Mouse (Mus musculus): ENCODE measurements around the gene Dnajc8. TPM values are rescaled to one million over a fixed set of nuclear protein-coding genes. Genes with fewer than 3 reads are reported as not detected.
A peak's percentile ranks its signal among the peaks of the same experiment; 100 is the strongest.

Gene Dnajc8
- polyA plus RNA-seq, 1 experiment, result 173 TPM

DNA sequence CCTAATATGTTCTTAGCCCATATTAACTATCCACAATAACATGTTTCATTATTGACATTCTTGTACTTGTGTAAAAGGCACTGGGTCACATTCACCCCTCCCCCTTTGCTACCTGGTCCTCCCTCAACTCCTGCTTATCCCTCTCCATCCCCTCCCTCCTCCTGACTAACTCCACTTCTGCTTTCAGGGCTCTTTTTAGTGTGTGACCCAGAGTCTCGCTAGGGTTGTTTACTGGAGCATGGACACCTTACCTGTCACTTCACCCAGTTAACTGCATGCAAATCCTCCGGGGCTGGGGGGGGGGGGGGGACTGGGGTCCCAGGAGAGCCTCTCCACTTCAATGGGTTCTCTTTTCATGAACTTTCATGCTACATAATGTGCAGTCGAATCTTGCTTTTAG lies 48.4 kb downstream of the Dnajc8 start:
- Histone ChIP-seq H3K4me1 (ENCODE audit: control insufficient read depth, insufficient read depth, low read length) (peaks cover 2% of the 10 kb centered on the region), H3K27ac (ENCODE audit: control insufficient read depth, insufficient read depth, low read depth, low read length, poor library complexity) (no peak overlapping the region), H3K4me3 (replicated peaks; ENCODE audit: control insufficient read depth, low read depth, low read length) (no peak overlapping the region)
- TF ChIP-seq POLR2A (IDR thresholded peaks at IDR 0.05; ENCODE audit: borderline replicate concordance, control insufficient read depth, low read depth, low read length) (no peak), CTCF (IDR thresholded peaks at IDR 0.05; ENCODE audit: control insufficient read depth, insufficient read depth, low read length) (no peak)
- 18% methylated on average over 3 of the region's 3 CpGs for whole genome bisulfite sequencing

DNA sequence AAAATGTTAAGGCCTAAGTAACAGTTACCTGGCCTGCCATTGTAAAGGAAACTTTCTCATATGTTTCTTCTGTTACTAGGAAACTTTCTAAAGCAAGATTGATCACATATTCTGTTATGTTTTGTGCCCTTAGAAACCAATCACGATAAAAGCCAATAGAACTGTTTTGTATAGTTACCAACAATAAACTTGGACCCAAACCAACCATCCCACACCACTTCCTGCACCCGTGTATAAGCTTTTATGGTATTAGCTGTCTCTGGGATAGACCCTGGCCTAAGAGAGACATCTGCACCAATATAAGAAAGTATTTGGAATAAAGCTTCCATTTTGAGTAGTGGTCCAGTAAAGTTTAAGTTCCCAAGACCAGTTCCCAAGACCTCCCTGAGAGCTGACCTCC lies 49.6 kb downstream of the Dnajc8 start:
- WGBS, result 28% methylated on average over 2 of the region's 2 CpGs
- Histone ChIP-seq H3K4me1 (ENCODE audit: control insufficient read depth, insufficient read depth, low read length) (peaks cover 6% of the 10 kb centered on the region), H3K27ac (ENCODE audit: control insufficient read depth, insufficient read depth, low read depth, low read length, poor library complexity) (no peak overlapping the region), H3K4me3 (replicated peaks; ENCODE audit: control insufficient read depth, low read depth, low read length) (no peak overlapping the region)
- TF ChIP-seq POLR2A (IDR thresholded peaks at IDR 0.05; ENCODE audit: borderline replicate concordance, control insufficient read depth, low read depth, low read length) (no peak), CTCF (IDR thresholded peaks at IDR 0.05; ENCODE audit: control insufficient read depth, insufficient read depth, low read length) (no peak)

- WGBS, result 58% methylated on average over 4 of the region's 4 CpGs
- no peak for TF ChIP-seq CTCF (IDR thresholded peaks at IDR 0.05; ENCODE audit: control insufficient read depth, insufficient read depth, low read length)
- peaks cover 10% of the 10 kb centered on the region for H3K4me1 ChIP-seq (ENCODE audit: control insufficient read depth, insufficient read depth, low read length)
- no peak overlapping the region for H3K4me3 ChIP-seq (replicated peaks; ENCODE audit: control insufficient read depth, low read depth, low read length)
- no peak overlapping the region for H3K27ac ChIP-seq (ENCODE audit: control insufficient read depth, insufficient read depth, low read depth, low read length, poor library complexity)
Observed at GRCm38 (mm10) chr4:132586282-132586681, 50.9 kb downstream of the Dnajc8 start.

DNA sequence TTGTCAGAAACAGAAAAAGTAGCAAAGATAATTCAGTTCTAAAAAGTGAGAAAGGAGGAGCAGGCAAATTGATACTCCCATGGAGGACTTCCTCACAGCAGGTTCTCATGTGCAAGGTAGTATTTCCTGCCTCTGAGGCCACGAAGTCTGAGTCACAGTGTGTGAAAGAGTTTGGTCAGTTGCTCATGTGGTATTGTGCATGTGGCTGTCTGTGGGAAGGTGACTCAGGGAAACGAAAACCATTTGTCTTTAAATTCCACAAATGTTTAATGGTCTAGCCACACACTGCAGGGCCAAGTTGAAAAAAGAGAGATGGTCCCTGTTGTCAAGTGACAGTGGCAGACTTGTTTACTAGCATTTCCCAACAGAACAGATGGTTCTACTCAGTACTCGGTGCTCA lies 53.2 kb downstream of the Dnajc8 start:
- 34% methylated on average over 3 of the region's 3 CpGs for WGBS
- H3K4me3 ChIP-seq (replicated peaks; ENCODE audit: control insufficient read depth, low read depth, low read length), result no peak overlapping the region
- peak overlapping the region; percentile 26; the same call in 1 of the 2 replicates for H3K27ac ChIP-seq (ENCODE audit: control insufficient read depth, insufficient read depth, low read depth, low read length, poor library complexity)
- TF ChIP-seq CTCF (IDR thresholded peaks at IDR 0.05; ENCODE audit: control insufficient read depth, insufficient read depth, low read length) (no peak), POLR2A (IDR thresholded peaks at IDR 0.05; ENCODE audit: borderline replicate concordance, control insufficient read depth, low read depth, low read length) (no peak)
- peaks cover 15% of the 10 kb centered on the region for H3K4me1 ChIP-seq (ENCODE audit: control insufficient read depth, insufficient read depth, low read length)

DNA sequence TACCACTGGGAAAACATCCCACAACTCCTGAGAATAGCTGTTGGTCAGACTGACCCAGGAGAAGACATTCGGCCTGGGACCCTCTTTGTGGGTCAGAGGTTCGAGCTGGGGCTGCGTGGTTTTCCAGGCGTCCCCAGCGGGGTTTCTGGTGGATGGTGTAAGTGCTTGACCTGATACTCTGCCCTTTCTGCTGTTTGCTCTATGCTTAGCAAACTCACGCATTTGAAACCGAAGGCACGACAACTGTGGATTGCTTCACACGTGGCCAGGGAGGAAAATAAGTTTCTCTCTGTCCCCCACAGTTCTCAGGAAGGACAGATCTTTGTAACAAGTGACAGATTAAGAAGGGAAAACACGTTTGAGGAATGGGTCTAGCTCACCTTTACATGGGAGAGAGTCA lies 55.3 kb downstream of the Dnajc8 start:
- WGBS, result 40% methylated on average over 10 of the region's 10 CpGs
- no peak for TF ChIP-seq POLR2A (IDR thresholded peaks at IDR 0.05; ENCODE audit: borderline replicate concordance, control insufficient read depth, low read depth, low read length)
- no peak for TF ChIP-seq CTCF (IDR thresholded peaks at IDR 0.05; ENCODE audit: control insufficient read depth, insufficient read depth, low read length)
- peaks cover 15% of the 10 kb centered on the region for H3K4me1 ChIP-seq (ENCODE audit: control insufficient read depth, insufficient read depth, low read length)
- no peak overlapping the region for H3K4me3 ChIP-seq (replicated peaks; ENCODE audit: control insufficient read depth, low read depth, low read length)
- H3K27ac ChIP-seq (ENCODE audit: control insufficient read depth, insufficient read depth, low read depth, low read length, poor library complexity), result peak overlapping the region; percentile 55

DNA sequence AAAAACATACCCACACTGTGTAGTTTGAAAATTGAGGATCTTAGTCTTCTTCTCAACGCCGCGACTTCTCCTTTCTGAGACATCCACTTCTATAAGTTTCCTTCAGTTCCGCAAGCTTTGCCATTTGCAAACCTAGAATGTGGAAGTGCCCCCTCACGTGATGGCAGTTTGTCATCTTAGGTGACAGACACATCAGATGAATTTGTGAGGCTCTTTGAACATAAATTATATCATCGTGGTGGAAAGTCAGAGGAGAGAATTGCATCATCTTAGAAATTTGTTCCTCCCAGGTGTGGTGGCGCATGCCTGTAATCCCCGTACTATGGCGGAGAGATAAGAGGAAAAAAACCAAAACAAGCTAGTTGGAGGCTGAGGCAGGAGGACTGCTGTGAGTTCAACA lies 57.6 kb downstream of the Dnajc8 start:
- TF ChIP-seq POLR2A (IDR thresholded peaks at IDR 0.05; ENCODE audit: borderline replicate concordance, control insufficient read depth, low read depth, low read length) (no peak), CTCF (IDR thresholded peaks at IDR 0.05; ENCODE audit: control insufficient read depth, insufficient read depth, low read length) (no peak)
- Histone ChIP-seq H3K4me1 (ENCODE audit: control insufficient read depth, insufficient read depth, low read length) (peaks cover 15% of the 10 kb centered on the region), H3K4me3 (replicated peaks; ENCODE audit: control insufficient read depth, low read depth, low read length) (no peak overlapping the region), H3K27ac (ENCODE audit: control insufficient read depth, insufficient read depth, low read depth, low read length, poor library complexity) (peak overlapping the region; percentile 79; the same call in 1 of the 2 replicates)
- WGBS, result 5% methylated on average over 9 of the region's 9 CpGs

- Histone ChIP-seq H3K4me1 (ENCODE audit: control insufficient read depth, insufficient read depth, low read length) (peaks cover 11% of the 10 kb centered on the region), H3K27ac (ENCODE audit: control insufficient read depth, insufficient read depth, low read depth, low read length, poor library complexity) (no peak overlapping the region), H3K4me3 (replicated peaks; ENCODE audit: control insufficient read depth, low read depth, low read length) (no peak overlapping the region)
- no peak for TF ChIP-seq CTCF (IDR thresholded peaks at IDR 0.05; ENCODE audit: control insufficient read depth, insufficient read depth, low read length)
- WGBS, result 70% methylated on average over 4 of the region's 4 CpGs
Observed at GRCm38 (mm10) chr4:132594191-132594590, 58.8 kb downstream of the Dnajc8 start.

DNA sequence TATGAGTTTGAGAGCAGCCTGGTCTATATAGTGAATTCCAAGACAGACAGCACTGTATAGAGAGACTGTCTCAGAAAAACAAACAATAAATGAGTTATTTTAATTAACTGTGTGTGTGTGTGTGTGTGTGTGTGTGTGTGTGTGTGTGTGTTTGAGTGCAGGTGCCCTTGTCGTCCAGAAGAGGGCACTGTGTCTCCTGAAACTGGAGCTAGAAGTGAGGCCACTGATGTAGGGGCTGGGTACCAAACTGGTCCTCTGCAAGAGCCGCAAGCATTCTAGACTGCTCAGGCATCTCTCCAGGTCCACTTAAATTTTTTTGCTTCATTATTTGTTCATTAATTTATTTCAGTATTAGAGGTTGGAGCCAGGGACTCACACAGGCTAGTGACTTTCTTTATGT lies 63.5 kb downstream of the Dnajc8 start:
- H3K4me3 ChIP-seq (replicated peaks; ENCODE audit: control insufficient read depth, low read depth, low read length), result no peak overlapping the region
- no peaks in the 10 kb centered on the region; the same call in 1 of the 2 replicates for H3K4me1 ChIP-seq (ENCODE audit: control insufficient read depth, insufficient read depth, low read length)
- WGBS, result 86% methylated on average over 2 of the region's 2 CpGs
- TF ChIP-seq POLR2A (IDR thresholded peaks at IDR 0.05; ENCODE audit: borderline replicate concordance, control insufficient read depth, low read depth, low read length) (no peak), CTCF (IDR thresholded peaks at IDR 0.05; ENCODE audit: control insufficient read depth, insufficient read depth, low read length) (peak; percentile 5; the same call in 1 of the 2 replicates)
- H3K27ac ChIP-seq (ENCODE audit: control insufficient read depth, insufficient read depth, low read depth, low read length, poor library complexity), result no peak overlapping the region

DNA sequence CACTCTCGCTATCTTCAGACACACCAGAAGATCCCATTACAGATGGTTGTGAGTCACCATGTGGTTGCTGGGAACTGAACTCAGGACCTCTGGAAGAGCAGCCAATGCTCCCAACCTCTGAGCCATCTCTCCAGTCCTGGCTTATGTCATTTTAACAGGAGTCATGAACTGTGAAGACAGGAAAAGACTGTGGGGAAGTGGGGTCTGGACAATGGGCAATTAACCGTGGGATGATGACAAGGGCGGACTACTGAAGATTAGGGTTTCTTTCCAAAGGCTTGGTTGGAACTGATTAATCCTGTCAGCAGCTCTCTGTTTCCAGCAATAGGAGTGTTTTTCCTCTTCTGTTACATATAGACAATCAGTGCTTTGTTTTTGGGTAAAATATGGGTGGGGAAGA lies 64.4 kb downstream of the Dnajc8 start:
- Histone ChIP-seq H3K4me3 (replicated peaks; ENCODE audit: control insufficient read depth, low read depth, low read length) (no peak overlapping the region), H3K27ac (ENCODE audit: control insufficient read depth, insufficient read depth, low read depth, low read length, poor library complexity) (no peak overlapping the region), H3K4me1 (ENCODE audit: control insufficient read depth, insufficient read depth, low read length) (no peaks in the 10 kb centered on the region; the same call in 1 of the 2 replicates)
- TF ChIP-seq CTCF (IDR thresholded peaks at IDR 0.05; ENCODE audit: control insufficient read depth, insufficient read depth, low read length) (no peak), POLR2A (IDR thresholded peaks at IDR 0.05; ENCODE audit: borderline replicate concordance, control insufficient read depth, low read depth, low read length) (no peak)
- 82% methylated on average over 3 of the region's 3 CpGs for WGBS

Data from bone marrow, adult 2 months (tissue).